Mouse (Mus musculus): ENCODE measurements around the gene Ramp1. TPM values are rescaled to one million over a fixed set of nuclear protein-coding genes. Genes with fewer than 3 reads are reported as not detected.
A peak's percentile ranks its signal among the peaks of the same experiment; 100 is the strongest.

Ramp1 gene
- 0.31 and 0.44 TPM in 2 replicates for polyA plus RNA-seq (2016; fragmentation: Nextera tagmentation; extraction: Ambion mirVana)

GRCm38 (mm10) chr1:91179533-91180173 is at the start of gene Ramp1:
Ramp1 (plus strand) TSS chr1:91179822.
- no peak within 1 kb of the TSS for H3K27ac ChIP-seq
- peak within 1 kb of the TSS; percentile 34 for H3K4me3 ChIP-seq
- WGBS, result 5% methylated on average over 37 of the region's 37 CpGs
- H3K4me1 ChIP-seq, result peaks cover 9% of the 10 kb centered on the region
- peak within 1 kb of the TSS; percentile 75 for H3K4me2 ChIP-seq (replicated peaks)
- no peaks in the 10 kb centered on the region for H3K9me3 ChIP-seq
- H3K9ac ChIP-seq, result peak within 1 kb of the TSS; percentile 53
- no peaks in the 10 kb centered on the region for H3K36me3 ChIP-seq
- ATAC-seq (ENCODE audit: low FRiP score, low read depth), result no peak
- peaks cover 18% of the 10 kb centered on the region for H3K27me3 ChIP-seq (replicated peaks)

GRCm38 (mm10) chr1:91137036-91137435 is 42.6 kb upstream of the Ramp1 start:
- WGBS, result 76% methylated on average over 2 of the region's 2 CpGs
- Histone ChIP-seq H3K27ac (no peak overlapping the region), H3K27me3 (replicated peaks) (no peaks in the 10 kb centered on the region), H3K9ac (no peak overlapping the region), H3K4me3 (no peak overlapping the region), H3K4me2 (replicated peaks) (no peak overlapping the region), H3K36me3 (no peaks in the 10 kb centered on the region), H3K9me3 (no peaks in the 10 kb centered on the region), H3K4me1 (no peaks in the 10 kb centered on the region)
- no peak for ATAC-seq (ENCODE audit: low FRiP score, low read depth)

GRCm38 (mm10) chr1:91144813-91145212 is 34.8 kb upstream of the Ramp1 start, which contains the start of gene Rbm44:
Rbm44 (plus strand) TSS chr1:91145089.
- H3K27me3 ChIP-seq (replicated peaks), result no peaks in the 10 kb centered on the region
- WGBS, result 76% methylated on average over 20 of the region's 20 CpGs
- H3K4me3 ChIP-seq, result no peak within 1 kb of the TSS
- H3K9ac ChIP-seq, result no peak within 1 kb of the TSS
- no peak within 1 kb of the TSS for H3K4me2 ChIP-seq (replicated peaks)
- H3K9me3 ChIP-seq, result no peaks in the 10 kb centered on the region
- no peak for ATAC-seq (ENCODE audit: low FRiP score, low read depth)
- no peak within 1 kb of the TSS for H3K27ac ChIP-seq
- no peaks in the 10 kb centered on the region for H3K4me1 ChIP-seq
- H3K36me3 ChIP-seq, result no peaks in the 10 kb centered on the region

GRCm38 (mm10) chr1:91151509-91151908 is 28.1 kb upstream of the Ramp1 start:
- no peak overlapping the region for H3K4me3 ChIP-seq
- no peak overlapping the region for H3K4me2 ChIP-seq (replicated peaks)
- no peaks in the 10 kb centered on the region for H3K9me3 ChIP-seq
- no peak overlapping the region for H3K27ac ChIP-seq
- H3K27me3 ChIP-seq (replicated peaks), result no peaks in the 10 kb centered on the region
- no peaks in the 10 kb centered on the region for H3K4me1 ChIP-seq
- ATAC-seq (ENCODE audit: low FRiP score, low read depth), result no peak
- 72% methylated on average over 2 of the region's 2 CpGs for WGBS
- no peak overlapping the region for H3K9ac ChIP-seq
- H3K36me3 ChIP-seq, result no peaks in the 10 kb centered on the region

- no peak overlapping the region for H3K27ac ChIP-seq
- H3K36me3 ChIP-seq, result no peaks in the 10 kb centered on the region
- H3K9ac ChIP-seq, result no peak overlapping the region
- no peak overlapping the region for H3K4me3 ChIP-seq
- ATAC-seq (ENCODE audit: low FRiP score, low read depth), result no peak
- H3K4me2 ChIP-seq (replicated peaks), result no peak overlapping the region
- H3K4me1 ChIP-seq, result no peaks in the 10 kb centered on the region
- WGBS, result 84% methylated on average over 6 of the region's 6 CpGs
- H3K27me3 ChIP-seq (replicated peaks), result no peaks in the 10 kb centered on the region
- H3K9me3 ChIP-seq, result no peaks in the 10 kb centered on the region
Observed at GRCm38 (mm10) chr1:91166798-91167197, 12.8 kb upstream of the Ramp1 start.

- Histone ChIP-seq H3K4me2 (replicated peaks) (no peak overlapping the region), H3K4me1 (no peaks in the 10 kb centered on the region), H3K9me3 (no peaks in the 10 kb centered on the region), H3K4me3 (no peak overlapping the region), H3K9ac (no peak overlapping the region), H3K27ac (no peak overlapping the region), H3K36me3 (no peaks in the 10 kb centered on the region), H3K27me3 (replicated peaks) (no peaks in the 10 kb centered on the region)
- no peak for ATAC-seq (ENCODE audit: low FRiP score, low read depth)
- WGBS, result 93% methylated on average over 4 of the region's 4 CpGs
Observed at GRCm38 (mm10) chr1:91169157-91169556, 10.5 kb upstream of the Ramp1 start.

GRCm38 (mm10) chr1:91174796-91175195 is 4.8 kb upstream of the Ramp1 start:
- Histone ChIP-seq H3K36me3 (no peaks in the 10 kb centered on the region), H3K4me2 (replicated peaks) (no peak overlapping the region), H3K9ac (no peak overlapping the region), H3K27me3 (replicated peaks) (peaks cover 7% of the 10 kb centered on the region), H3K27ac (no peak overlapping the region), H3K9me3 (no peaks in the 10 kb centered on the region), H3K4me1 (peaks cover 4% of the 10 kb centered on the region), H3K4me3 (no peak overlapping the region)
- 93% methylated on average over 5 of the region's 5 CpGs for WGBS
- ATAC-seq (ENCODE audit: low FRiP score, low read depth), result no peak

GRCm38 (mm10) chr1:91176026-91176425 is 3.6 kb upstream of the Ramp1 start:
- Histone ChIP-seq H3K9me3 (no peaks in the 10 kb centered on the region), H3K27me3 (replicated peaks) (peaks cover 18% of the 10 kb centered on the region), H3K9ac (no peak overlapping the region), H3K4me3 (no peak overlapping the region), H3K4me1 (peaks cover 9% of the 10 kb centered on the region), H3K36me3 (no peaks in the 10 kb centered on the region), H3K27ac (no peak overlapping the region), H3K4me2 (replicated peaks) (no peak overlapping the region)
- no peak for ATAC-seq (ENCODE audit: low FRiP score, low read depth)
- 64% methylated on average over 3 of the region's 3 CpGs for WGBS

- peaks cover 18% of the 10 kb centered on the region for H3K27me3 ChIP-seq (replicated peaks)
- WGBS, result 76% methylated on average over 4 of the region's 4 CpGs
- no peaks in the 10 kb centered on the region for H3K9me3 ChIP-seq
- no peaks in the 10 kb centered on the region for H3K36me3 ChIP-seq
- ATAC-seq (ENCODE audit: low FRiP score, low read depth), result no peak
- H3K27ac ChIP-seq, result no peak overlapping the region
- H3K4me2 ChIP-seq (replicated peaks), result no peak overlapping the region
- no peak overlapping the region for H3K9ac ChIP-seq
- peaks cover 9% of the 10 kb centered on the region for H3K4me1 ChIP-seq
- no peak overlapping the region for H3K4me3 ChIP-seq
Observed at GRCm38 (mm10) chr1:91176871-91177270, 2.8 kb upstream of the Ramp1 start.

GRCm38 (mm10) chr1:91179086-91179485 is 536 bp upstream of the Ramp1 start:
- H3K4me1 ChIP-seq, result peaks cover 9% of the 10 kb centered on the region
- H3K27ac ChIP-seq, result no peak overlapping the region
- H3K9ac ChIP-seq, result no peak overlapping the region
- H3K9me3 ChIP-seq, result no peaks in the 10 kb centered on the region
- no peaks in the 10 kb centered on the region for H3K36me3 ChIP-seq
- no peak for ATAC-seq (ENCODE audit: low FRiP score, low read depth)
- H3K27me3 ChIP-seq (replicated peaks), result peaks cover 18% of the 10 kb centered on the region
- WGBS, result 31% methylated on average over 5 of the region's 5 CpGs
- H3K4me2 ChIP-seq (replicated peaks), result no peak overlapping the region
- no peak overlapping the region for H3K4me3 ChIP-seq

- H3K9ac ChIP-seq, result peak overlapping the region; percentile 53
- 8% methylated on average over 14 of the region's 14 CpGs for WGBS
- ATAC-seq (ENCODE audit: low FRiP score, low read depth), result no peak
- peak overlapping the region; percentile 34 for H3K4me3 ChIP-seq
- no peak overlapping the region for H3K27ac ChIP-seq
- no peaks in the 10 kb centered on the region for H3K9me3 ChIP-seq
- peaks cover 18% of the 10 kb centered on the region for H3K27me3 ChIP-seq (replicated peaks)
- no peaks in the 10 kb centered on the region for H3K36me3 ChIP-seq
- H3K4me1 ChIP-seq, result peaks cover 9% of the 10 kb centered on the region
- peak overlapping the region; percentile 75 for H3K4me2 ChIP-seq (replicated peaks)
Observed at GRCm38 (mm10) chr1:91180174-91180565, 548 bp downstream of the Ramp1 start.

- no peak overlapping the region for H3K27ac ChIP-seq
- no peak overlapping the region for H3K4me3 ChIP-seq
- no peak for ATAC-seq (ENCODE audit: low FRiP score, low read depth)
- H3K4me1 ChIP-seq, result peaks cover 9% of the 10 kb centered on the region
- 78% methylated on average over 6 of the region's 6 CpGs for WGBS
- H3K9me3 ChIP-seq, result no peaks in the 10 kb centered on the region
- peaks cover 18% of the 10 kb centered on the region for H3K27me3 ChIP-seq (replicated peaks)
- H3K4me2 ChIP-seq (replicated peaks), result no peak overlapping the region
- no peak overlapping the region for H3K9ac ChIP-seq
- no peaks in the 10 kb centered on the region for H3K36me3 ChIP-seq
Observed at GRCm38 (mm10) chr1:91180723-91181122, 1.1 kb downstream of the Ramp1 start.

- peaks cover 9% of the 10 kb centered on the region for H3K4me1 ChIP-seq
- WGBS, result 56% methylated on average over 5 of the region's 5 CpGs
- ATAC-seq (ENCODE audit: low FRiP score, low read depth), result no peak
- H3K36me3 ChIP-seq, result no peaks in the 10 kb centered on the region
- no peak overlapping the region for H3K27ac ChIP-seq
- H3K9ac ChIP-seq, result no peak overlapping the region
- H3K4me3 ChIP-seq, result no peak overlapping the region
- no peaks in the 10 kb centered on the region for H3K9me3 ChIP-seq
- H3K27me3 ChIP-seq (replicated peaks), result peaks cover 18% of the 10 kb centered on the region
- no peak overlapping the region for H3K4me2 ChIP-seq (replicated peaks)
Observed at GRCm38 (mm10) chr1:91181261-91181660, 1.6 kb downstream of the Ramp1 start.
